Mouse (Mus musculus): ENCODE results near the gene Lamc3.
A peak's percentile ranks its signal among the peaks of the same experiment; 100 is the strongest.

Gene Lamc3

DNA sequence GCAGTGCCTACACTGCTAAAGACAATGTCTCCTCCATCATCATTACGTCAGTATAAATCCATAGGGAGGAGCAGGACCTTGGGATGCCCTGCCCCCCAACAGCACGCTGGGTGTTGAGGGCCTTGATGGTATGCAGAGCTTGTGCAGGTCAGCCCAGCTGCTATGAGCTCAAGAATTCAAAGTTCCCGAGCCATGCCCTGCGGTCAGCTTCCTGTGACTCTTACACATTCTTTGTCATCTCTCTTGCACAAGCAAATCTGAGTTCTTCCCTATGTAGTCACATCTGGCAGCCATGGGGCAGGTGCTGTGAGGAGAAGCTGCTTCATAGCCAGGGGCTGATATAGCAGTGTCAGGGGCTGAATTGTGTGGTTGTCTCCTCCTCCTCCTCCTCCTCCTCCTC lies 48.0 kb downstream of the Lamc3 start:
- DNase-seq (ENCODE audit: low spot score), result no peak

DNA sequence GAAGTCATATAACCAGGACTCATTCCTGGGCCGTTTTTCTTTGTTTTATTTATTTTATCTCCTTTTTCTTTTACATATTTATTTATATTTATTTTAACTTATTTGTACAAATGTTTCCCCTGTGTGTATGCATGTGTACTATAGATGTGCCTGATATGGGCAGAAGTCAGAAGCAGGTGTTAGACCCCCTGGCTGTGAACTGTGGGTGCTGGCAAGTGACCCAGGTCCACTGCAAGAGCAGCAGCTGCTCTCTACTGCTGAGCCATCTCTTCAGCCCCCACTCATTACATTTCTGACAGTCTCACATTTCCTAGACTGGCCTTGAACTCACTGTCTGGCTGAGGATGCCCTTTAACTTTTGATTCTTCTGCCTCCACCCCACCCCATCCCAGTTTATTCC lies 51.2 kb downstream of the Lamc3 start:
- DNase-seq (ENCODE audit: low spot score), result no peak

DNA sequence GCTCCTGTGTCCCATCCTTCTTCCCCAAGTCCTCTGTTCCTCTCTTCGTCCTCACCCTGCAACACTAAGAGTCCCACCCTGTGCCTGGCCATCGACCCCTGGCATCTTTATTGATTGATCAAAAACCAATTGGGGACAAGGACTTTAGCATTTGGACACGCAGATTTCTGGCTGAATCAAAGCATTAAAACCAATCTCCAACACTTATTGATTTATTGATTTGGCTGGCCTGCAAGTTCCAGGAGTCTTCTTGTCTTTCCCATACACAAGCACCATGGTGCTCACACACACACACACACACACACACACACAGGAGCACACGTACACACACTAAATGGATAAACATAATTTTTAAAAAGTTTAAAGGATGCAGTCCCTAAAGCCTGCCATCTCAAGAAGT lies 55.9 kb downstream of the Lamc3 start:
- no peak for DNase-seq (ENCODE audit: low spot score)

DNA sequence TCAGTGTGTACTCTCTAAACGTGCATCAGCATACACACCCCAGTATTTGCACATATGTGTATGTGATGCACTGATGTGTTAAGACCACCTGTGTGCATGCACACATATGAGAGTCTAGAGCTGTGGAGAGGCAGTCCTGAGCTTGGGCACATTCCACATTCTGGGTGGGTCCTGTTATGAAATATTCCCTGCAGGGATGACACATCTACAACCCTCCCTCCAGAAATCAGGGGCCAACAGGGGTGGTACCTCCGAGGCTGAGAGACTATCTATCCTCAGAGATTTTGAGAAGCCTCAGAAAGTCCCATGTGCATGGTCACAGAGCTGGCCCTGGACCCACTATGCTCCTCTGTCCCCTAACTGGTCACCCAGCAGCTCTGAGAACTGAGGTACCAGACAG lies 58.5 kb downstream of the Lamc3 start:
- no peak for DNase-seq (ENCODE audit: low spot score)

DNA sequence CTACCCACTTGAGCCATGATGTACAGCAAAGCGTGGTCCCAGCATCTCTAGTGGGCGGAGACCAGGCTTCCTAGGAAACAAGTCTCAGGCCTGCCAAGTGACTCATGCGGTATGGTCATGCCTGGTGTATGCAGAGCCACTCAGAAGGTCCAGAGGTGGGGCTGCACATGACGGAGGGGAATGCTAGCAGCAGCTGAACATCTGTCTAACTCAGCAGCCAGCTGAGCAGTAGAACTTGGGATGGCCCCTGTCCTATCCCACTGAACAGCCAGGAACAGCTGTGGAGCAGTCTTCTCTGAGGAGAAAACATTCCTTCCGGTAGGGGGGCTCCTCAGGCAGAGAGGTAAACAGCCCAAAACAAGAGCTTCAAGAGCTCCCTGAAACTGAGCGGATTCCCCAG lies 61.3 kb downstream of the Lamc3 start:
- no peak for DNase-seq (ENCODE audit: low spot score)

DNA sequence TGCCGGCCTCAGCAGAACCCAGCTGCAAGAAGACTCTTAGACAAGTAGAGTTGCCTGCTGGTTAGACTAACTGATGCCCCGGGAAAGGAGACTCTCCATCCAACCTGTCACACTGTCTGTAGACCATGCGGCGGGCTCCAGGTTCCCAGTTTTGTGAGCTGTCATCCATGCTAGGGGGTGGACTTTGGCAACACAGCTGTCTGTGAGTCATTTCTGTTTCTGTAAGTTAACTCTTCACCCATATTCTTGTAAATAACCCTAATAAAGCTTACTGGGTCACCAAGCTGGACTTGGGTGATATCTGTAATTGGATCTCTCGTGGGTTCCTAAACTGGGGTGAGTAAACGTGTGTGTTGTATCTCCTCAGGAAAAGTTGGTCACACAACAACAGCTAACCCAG lies 61.7 kb downstream of the Lamc3 start:
- no peak for DNase-seq (ENCODE audit: low spot score)

DNA sequence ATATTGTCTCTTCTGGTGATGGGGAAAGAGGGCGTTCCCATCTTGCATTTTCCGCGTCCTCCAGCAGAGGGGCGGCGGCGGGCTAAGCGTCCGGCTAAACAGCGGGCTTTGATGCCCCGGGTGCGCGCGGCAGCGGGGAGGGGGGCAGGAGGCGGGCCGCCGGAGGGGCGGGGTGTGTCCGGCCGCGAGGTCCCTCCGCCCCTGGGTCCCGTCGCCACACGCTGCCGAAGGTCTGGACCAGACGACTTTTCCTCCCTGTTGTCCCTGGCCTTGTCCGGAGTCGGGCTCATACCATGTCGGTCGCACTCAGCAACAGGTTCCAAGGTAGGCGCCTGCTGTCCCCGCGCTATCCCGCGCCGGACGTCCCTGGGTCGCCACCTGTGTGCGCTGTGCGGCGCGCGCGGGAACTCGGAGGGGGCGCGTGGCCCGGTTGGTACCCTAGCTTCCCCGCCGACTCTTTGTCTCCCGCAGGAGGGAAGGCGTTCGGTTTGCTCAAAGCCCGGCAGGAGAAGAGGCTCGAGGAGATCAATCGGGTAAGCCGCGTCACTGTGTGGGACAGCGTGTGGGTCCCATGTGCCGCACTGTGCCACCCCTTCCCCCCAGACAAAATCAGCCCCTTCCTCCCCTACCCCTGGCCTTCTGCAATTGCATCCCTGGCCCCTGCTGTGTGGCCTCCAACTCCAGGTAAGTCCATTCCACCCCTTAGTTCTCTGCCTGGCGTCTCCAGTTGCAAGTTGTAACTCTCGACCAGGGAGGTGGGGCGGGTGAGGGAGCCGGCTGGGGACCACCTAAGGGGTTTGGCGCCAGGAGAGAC lies 63.2 kb downstream of the Lamc3 start, which contains the start of gene Aif1l:
Aif1l (plus strand) TSS at position 82 of the 814 bp plus-strand sequence.
- DNase-seq (ENCODE audit: low spot score), result peak; percentile 58

DNA sequence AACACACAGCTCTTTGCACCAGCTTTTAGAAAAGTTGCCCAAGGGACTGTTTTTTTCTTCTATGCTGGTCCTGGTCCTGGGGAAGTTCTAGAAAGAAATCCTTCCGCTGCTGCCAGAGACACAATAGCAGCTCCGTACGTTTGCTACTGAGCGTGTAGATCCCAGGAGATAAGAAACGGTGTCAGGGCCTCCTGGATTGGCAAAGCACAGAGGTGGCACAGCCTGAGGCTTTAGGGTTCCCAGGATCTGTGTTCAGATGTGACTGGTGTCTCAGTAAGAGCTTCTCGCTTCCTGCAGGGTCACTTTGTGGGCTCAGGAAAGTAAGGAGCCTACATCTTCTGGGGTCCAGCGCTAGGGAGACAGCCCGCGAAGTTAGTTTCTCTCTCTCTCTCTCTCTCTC lies 63.9 kb downstream of the Lamc3 start:
- no peak for DNase-seq (ENCODE audit: low spot score)

DNA sequence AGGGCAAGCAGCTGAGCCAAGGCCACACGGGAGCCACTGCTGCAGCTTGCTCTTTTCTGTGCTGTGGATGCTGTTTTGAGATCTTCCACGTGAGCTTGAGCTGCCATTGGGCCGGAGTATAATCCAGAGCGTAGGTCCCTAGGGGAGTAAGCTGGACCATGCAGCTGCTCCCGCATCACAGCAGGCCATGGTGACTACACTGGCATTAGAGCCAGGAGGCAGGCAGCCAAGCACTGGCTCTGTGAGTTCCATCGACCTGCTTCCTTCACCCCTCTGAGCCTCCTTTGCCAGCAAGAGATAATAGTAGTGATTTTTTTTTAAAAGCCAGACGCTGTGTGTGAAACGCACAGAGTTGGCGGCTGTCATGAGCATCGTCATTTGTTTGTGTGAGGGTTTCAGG lies 65.1 kb downstream of the Lamc3 start:
- no peak for DNase-seq (ENCODE audit: low spot score)

DNA sequence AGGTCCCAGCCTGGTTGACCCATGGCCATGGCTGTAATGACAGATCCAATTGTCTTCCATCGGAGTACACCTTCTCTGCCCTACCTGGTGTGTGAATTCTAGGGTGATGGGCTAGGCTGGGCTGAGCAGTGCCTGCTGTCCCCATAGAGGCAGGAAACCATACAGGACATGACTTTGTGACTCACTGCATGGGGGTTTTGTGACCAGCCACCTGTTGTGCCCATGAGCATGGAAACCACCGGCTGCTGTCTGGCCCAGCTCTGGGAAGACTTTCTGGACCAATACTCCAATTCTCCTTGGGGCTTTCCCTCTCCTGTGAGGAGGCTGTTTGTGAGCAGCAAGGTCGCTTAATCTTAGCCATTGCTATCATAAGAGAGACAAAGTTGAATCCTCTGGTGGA lies 65.6 kb downstream of the Lamc3 start:
- no peak for DNase-seq (ENCODE audit: low spot score)

DNA sequence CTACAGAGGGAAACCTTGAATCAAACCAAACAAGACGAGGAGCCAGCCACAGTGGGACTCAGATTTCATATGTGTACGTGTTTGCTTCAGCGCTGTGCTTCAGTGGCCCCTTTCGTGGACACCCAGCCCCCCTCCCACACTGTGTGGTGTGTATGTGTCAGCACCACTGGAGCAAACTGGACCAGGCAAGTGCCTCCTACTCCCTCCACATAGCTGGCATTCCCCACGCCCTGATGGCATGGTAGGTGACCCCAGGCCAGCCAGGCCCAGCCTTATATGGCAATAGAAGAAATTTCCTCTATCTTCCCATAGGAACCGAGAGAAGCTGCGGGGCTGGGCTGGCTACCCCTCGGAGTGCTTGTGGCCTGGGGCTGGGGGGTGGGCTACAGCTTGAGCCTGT lies 66.6 kb downstream of the Lamc3 start:
- DNase-seq (ENCODE audit: low spot score), result no peak

DNA sequence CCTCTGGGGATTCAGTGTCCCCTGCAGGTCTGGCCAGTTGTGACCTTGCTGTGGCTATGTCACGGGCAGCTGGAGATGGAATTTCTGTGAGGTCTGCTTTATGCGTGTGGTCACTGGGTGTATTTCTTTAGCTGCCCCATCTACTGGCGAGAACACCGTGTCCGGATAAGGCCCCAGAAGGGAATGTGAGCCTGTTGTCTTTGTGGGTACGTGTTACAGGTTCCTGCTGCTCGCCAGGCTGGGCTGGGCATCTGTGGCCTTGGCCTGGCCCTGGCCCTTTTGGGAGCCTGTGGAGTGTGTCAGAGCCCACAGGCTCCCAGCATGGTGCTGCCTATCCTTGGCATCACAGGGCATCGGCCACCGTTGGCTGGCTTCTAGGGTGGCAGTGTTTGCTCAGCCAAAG lies 67.7 kb downstream of the Lamc3 start:
- DNase-seq (ENCODE audit: low spot score), result no peak

DNA sequence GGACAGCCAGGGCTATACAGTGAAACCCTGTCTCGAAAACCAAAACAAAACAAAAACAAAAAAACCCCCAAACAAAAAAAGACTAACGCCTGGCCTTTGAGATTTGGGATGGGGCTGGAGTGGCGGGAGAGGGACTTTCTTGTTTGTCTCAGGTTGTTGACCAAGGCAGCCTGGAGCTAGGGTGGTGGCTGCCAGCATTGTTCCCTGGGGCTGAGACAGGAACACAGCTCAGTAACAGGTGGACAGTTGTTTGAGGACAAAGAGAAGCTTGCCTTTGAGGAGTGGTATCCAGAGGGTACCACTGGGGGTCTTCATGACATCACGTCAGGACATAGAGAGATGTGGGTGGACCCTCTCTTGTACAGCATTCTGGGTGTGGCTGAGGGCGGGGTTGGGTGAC lies 68.6 kb downstream of the Lamc3 start:
- no peak for DNase-seq (ENCODE audit: low spot score)

DNA sequence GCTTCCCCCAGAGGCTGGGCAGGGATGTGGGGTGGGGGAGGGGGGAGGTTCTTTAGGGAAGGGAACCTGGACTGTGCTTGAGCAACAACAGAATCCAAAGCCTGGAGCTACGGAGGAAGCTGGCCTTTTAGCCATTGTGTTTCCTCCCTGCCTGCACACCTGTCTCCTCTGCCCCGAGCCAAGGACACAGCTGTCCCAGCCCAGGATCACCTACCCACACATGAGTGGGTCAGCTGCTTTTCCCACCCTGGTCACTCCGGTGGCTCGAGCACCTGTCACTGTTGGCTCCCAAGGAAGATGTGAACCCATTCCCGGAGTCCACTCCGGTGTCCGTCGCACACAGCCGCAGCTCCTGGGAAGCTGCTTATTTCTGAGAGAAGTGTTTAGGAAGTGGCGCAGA lies 70.1 kb downstream of the Lamc3 start:
- no peak for DNase-seq (ENCODE audit: low spot score)

DNA sequence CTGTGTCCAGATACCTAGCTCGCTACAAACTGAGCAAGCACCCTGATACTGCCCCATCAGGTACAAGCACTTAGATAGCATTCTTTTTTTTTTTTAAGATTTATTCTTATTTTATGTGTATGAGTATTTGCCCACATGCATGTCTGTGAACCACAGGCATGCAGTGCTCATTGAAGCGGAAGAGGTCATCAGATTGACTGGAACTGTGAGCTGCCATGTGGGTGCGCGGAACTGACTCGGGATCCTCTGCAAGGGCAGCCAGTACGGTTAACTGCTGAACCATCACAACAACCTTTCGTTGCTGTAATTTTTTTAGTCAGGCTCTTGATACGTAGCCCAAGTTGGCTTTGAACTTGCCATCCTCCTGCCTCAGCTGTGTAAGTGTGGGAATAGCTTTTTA lies 73.9 kb downstream of the Lamc3 start:
- DNase-seq (ENCODE audit: low spot score), result no peak

DNA sequence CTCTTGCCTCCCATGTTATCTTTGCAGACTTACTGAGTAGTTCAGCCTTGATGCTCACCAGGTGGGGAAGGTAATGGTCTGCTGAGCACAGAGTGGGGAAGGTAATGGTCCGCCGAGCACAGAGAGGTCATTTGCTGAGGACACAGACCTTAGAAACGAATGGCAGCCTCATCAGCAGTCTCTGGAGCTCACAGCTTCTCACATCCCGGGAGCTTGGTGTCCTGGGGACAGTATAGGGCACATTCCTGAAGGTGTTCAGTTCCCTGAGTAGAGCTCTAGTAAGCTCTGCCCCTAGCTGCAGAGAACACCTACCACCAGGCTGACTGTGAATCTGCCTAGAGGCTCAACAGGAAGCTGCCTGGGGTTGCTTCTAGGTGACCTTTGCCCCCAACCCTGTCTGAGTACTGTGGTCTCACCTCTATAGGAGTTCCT lies 74.7 kb downstream of the Lamc3 start:
- no peak for DNase-seq (ENCODE audit: low spot score)

DNA sequence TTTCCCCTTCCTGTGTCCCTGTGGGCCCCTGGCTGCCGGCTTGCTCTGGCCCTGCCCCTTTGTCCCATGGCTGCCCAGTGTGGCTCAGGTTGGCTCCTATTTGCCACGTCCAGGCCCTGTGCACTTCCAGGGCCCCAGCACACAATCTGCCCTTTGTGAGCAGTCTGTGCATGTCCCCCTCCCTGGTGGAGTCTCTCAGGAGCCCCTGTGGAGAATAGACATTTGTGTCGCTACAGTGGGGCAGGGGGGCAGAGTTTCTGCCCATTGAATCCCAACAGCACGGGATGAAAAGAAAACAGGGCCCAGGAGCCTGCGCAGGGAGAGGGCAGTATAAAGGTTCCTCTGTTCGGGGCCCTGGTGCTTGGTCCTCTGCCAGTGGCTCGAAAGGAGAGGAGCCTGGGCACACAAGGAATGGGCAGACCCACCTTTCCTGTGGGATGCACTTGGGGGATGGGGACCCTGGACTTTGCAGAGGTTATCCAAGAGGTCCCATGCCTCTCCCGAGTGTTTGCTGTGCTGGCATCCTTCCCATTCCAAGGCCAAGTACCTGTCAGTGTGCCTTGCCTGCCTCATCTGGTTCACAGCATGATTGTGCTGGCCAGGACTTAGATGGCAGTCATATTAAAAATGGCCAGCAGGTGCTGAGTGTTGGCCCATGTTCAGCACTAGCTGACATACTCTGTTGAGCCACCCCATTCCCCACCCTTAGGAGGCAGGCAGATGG lies 75.6 kb downstream of the Lamc3 start:
- DNase-seq (ENCODE audit: low spot score), result no peak

DNA sequence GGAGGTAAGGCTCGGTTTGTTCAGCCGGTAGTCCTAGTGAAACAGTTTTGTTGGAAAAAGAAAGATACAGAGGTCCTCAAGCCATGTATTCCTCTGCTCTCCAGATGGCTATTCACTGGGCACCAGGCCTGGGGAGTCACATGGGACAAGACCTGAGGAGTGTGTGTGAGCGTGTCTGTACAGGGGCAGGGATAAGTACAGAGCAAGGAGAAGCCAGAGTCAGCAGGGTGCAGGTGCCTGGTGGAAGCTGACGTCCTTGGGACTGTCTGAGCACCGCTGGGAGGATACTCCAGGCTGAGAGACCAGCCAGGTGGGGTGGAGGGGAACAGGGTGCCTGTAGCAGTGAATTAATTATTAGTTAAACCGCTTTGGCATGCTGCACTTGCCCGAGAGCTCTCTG lies 76.4 kb downstream of the Lamc3 start:
- no peak for DNase-seq (ENCODE audit: low spot score)

DNA sequence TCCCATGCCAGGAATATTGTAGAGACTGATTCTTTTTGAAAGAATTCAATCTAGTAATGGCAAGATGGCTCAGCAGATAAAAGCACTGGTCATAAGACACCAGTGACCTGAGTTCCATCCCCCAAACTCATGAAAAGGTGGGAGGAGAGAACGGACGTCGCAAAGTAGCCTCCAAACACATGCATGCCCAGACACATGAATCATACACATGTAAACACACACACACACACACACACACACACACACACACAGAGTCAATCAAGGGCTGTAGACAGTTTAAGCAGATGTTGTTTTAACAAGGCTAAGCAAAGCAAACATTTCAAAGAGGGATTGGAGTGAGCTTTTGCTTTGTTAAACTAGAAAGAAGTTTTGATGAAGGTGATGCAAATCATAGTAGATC lies 77.1 kb downstream of the Lamc3 start:
- DNase-seq (ENCODE audit: low spot score), result no peak

DNA sequence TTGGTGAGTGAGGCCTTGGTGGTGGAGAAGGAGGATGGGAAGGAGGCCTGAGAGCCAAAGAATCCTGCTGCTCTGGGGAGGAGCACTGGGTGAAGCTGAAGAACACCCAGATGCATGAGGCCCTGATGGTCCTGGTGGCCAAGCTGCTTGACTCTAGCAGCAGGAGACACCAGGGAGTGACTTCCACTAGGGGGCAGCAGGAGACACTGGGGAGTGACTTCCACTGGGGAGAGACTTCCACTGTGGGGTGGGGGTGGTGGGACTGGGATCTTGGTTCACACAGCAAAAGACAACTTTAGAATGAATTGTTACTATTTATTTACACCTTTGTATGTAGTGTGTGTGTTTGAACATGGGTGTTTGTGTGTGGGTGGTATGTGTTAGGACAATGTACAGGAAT lies 78.0 kb downstream of the Lamc3 start:
- no peak for DNase-seq (ENCODE audit: low spot score)

DNA sequence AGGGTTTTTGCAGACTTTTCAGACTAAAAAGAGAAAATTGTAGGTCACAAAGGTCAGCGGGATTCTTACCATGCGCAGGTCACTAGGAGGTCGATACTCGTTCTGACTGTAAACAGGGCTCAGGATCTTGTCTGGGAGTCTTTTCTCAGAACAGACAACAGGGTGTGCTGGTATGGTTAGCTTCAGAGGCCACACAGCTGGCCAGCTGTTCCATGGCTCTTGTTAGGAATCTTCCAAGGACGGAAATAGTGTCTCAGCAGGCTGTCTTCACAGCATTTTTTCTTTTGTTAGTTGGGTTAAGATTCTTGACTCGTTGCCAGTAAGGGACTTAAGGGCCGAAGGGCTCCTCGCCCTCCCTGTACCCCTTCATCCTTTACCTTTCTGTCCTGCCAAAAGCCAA lies 79.7 kb downstream of the Lamc3 start:
- DNase-seq (ENCODE audit: low spot score), result no peak

DNA sequence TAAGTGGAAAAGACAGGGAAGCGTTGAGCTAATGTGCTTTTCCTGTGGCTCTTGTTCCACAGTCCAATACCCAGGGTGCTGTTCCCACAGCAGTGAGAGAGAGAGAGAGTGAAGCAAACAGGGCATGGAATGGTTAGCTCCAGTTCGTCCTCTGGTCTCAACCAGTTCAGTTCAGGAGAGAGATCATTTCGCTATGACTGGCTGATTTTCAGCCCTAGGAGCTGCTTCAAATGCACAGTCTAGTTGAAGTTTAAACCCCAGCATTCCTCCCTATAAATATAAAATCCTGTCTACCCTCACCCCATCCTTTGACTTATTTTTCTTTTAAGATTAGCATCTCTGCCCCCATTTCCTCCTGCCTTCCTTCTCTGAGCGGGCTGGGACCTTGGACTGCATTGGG lies 85.5 kb downstream of the Lamc3 start:
- no peak for DNase-seq (ENCODE audit: low spot score)

DNA sequence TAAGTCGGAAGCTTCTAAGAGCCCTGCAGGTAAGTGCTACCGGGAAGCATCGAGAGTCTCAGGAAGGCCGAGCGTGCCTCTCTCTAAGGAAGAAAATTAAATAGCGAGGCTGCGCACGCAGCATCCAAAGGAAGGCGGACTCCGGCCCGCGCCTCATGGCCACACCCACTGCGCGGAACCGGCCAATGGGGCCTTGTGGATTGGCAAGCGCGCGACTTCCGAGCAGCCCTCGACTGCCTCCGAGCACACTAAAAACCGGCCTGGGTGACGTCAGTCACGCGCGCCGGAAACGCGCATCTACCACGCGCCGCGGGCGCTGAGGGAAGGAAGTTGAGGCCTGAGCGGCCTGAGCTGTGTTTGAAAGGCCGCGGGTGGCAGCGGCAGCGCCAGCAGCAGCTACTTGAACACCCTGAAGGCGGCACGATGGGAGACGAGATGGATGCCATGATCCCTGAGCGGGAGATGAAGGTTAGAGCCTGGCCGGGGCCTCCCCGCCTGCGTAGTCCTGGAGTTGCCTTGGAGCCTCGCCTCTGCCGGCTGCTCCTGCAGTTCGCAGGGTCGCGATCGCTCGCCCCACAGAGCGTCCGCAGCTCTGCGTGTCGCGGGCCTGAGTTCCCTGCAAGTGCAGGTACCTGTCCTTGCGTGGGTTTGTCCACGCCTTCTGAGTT lies 87.2 kb downstream of the Lamc3 start, which contains the start of gene Nup214:
Nup214 (plus strand) TSS at position 296 of the 668 bp plus-strand sequence.
- peak; percentile 99 for DNase-seq (ENCODE audit: low spot score)
